Mouse (Mus musculus): Measurements from ENCODE around the gene Gm20388. TPM values are rescaled to one million over a fixed set of nuclear protein-coding genes. Genes with fewer than 3 reads are reported as not detected.

The Gm20388 gene
- total RNA-seq, 2 experiments from 2014 or later = 18.6 TPM; not detected in 1

- intact Hi-C loops (cut with DNase I) = loop anchor here (5.0 kb wide), 2 partner anchors 71 to 141 kb away; no protein-coding TSS in a partner anchor
- no peak for DNase-seq (ENCODE audit: low spot score in 2 of 2)
These were observed 1777.9 kb downstream of the Gm20388 start for GRCm38 (mm10) chr8:121688496-121688895.

GRCm38 (mm10) chr8:121694453-121694852 lies 1783.8 kb downstream of the Gm20388 start:
- no peak for DNase-seq (ENCODE audit: low spot score in 2 of 2)
- intact Hi-C loops (cut with DNase I) = no loop called here

- intact Hi-C loops (cut with DNase I) = no loop called here
- DNase-seq (ENCODE audit: low spot score in 2 of 2) = no peak
These were observed 1785.0 kb downstream of the Gm20388 start for GRCm38 (mm10) chr8:121695585-121696184.

GRCm38 (mm10) chr8:121697735-121698614 lies 1787.3 kb downstream of the Gm20388 start:
- intact Hi-C loops (cut with DNase I) = no loop called here
- DNase-seq (ENCODE audit: low spot score in 2 of 2) = peak in 1 of 2 experiments; percentile 49

- no peak for DNase-seq (ENCODE audit: low spot score in 2 of 2)
- intact Hi-C loops (cut with DNase I) = no loop called here
These were observed 1788.0 kb downstream of the Gm20388 start for GRCm38 (mm10) chr8:121698615-121699101.

GRCm38 (mm10) chr8:121699936-121700335 lies 1789.3 kb downstream of the Gm20388 start:
- DNase-seq (ENCODE audit: low spot score in 2 of 2) = no peak
- intact Hi-C loops (cut with DNase I) = no loop called here

GRCm38 (mm10) chr8:121705174-121705573 lies 1794.5 kb downstream of the Gm20388 start:
- DNase-seq (ENCODE audit: low spot score in 2 of 2) = no peak
- intact Hi-C loops (cut with DNase I) = no loop called here

GRCm38 (mm10) chr8:121706956-121707355 lies 1796.3 kb downstream of the Gm20388 start:
- intact Hi-C loops (cut with DNase I) = no loop called here
- DNase-seq (ENCODE audit: low spot score in 2 of 2) = no peak

- intact Hi-C loops (cut with DNase I) = no loop called here
- no peak for DNase-seq (ENCODE audit: low spot score in 2 of 2)
These were observed 1797.8 kb downstream of the Gm20388 start for GRCm38 (mm10) chr8:121708406-121708805.

GRCm38 (mm10) chr8:121717502-121717901 lies 1806.9 kb downstream of the Gm20388 start:
- no peak for DNase-seq (ENCODE audit: low spot score in 2 of 2)
- intact Hi-C loops (cut with DNase I) = loop anchor here (5.0 kb wide), 2 partner anchors 115 to 205 kb away; no protein-coding TSS in a partner anchor

- intact Hi-C loops (cut with DNase I) = loop anchor here (5.0 kb wide), 2 partner anchors 114 to 204 kb away; no protein-coding TSS in a partner anchor
- peak; percentile 92 to 98 for DNase-seq (ENCODE audit: low spot score in 2 of 2)
These were observed 1807.4 kb downstream of the Gm20388 start for GRCm38 (mm10) chr8:121717982-121718425.

- intact Hi-C loops (cut with DNase I) = loop anchor here (5.0 kb wide), 2 partner anchors 113 to 203 kb away; no protein-coding TSS in a partner anchor
- no peak for DNase-seq (ENCODE audit: low spot score in 2 of 2)
These were observed 1808.3 kb downstream of the Gm20388 start for GRCm38 (mm10) chr8:121718925-121719324.

GRCm38 (mm10) chr8:121721072-121721471 lies 1810.4 kb downstream of the Gm20388 start:
- intact Hi-C loops (cut with DNase I) = no loop called here
- no peak for DNase-seq (ENCODE audit: low spot score in 2 of 2)

GRCm38 (mm10) chr8:121723846-121724245 lies 1813.2 kb downstream of the Gm20388 start:
- DNase-seq (ENCODE audit: low spot score in 2 of 2) = no peak
- intact Hi-C loops (cut with DNase I) = no loop called here

GRCm38 (mm10) chr8:121727164-121727563 lies 1816.5 kb downstream of the Gm20388 start:
- intact Hi-C loops (cut with DNase I) = no loop called here
- no peak for DNase-seq (ENCODE audit: low spot score in 2 of 2)

- intact Hi-C loops (cut with DNase I) = no loop called here
- DNase-seq (ENCODE audit: low spot score in 2 of 2) = no peak
These were observed 1818.7 kb downstream of the Gm20388 start, which contains the start of gene Jph3 for GRCm38 (mm10) chr8:121729323-121729722. Gene Jph3, plus strand, starts transcription at chr8:121729623.

GRCm38 (mm10) chr8:121729754-121730153 lies 1819.1 kb downstream of the Gm20388 start:
- intact Hi-C loops (cut with DNase I) = loop anchor here (2.0 to 5.0 kb wide), 4 partner anchors 43 to 177 kb away; partner anchors contain the start of genes Slc7a5 and Zcchc14
- peak in 1 of 2 experiments; percentile 23 for DNase-seq (ENCODE audit: low spot score in 2 of 2)

- intact Hi-C loops (cut with DNase I) = loop anchor here (2.0 to 5.0 kb wide), 4 partner anchors 42 to 177 kb away; partner anchors contain the start of genes Slc7a5 and Zcchc14
- no peak for DNase-seq (ENCODE audit: low spot score in 2 of 2)
These were observed 1819.5 kb downstream of the Gm20388 start for GRCm38 (mm10) chr8:121730170-121730569.

GRCm38 (mm10) chr8:121730646-121731045 lies 1820.0 kb downstream of the Gm20388 start:
- peak; percentile 27 to 41 for DNase-seq (ENCODE audit: low spot score in 2 of 2)

GRCm38 (mm10) chr8:121731060-121731459 lies 1820.4 kb downstream of the Gm20388 start:
- no peak for DNase-seq (ENCODE audit: low spot score in 2 of 2)
- intact Hi-C loops (cut with DNase I) = loop anchor here (2.0 to 5.0 kb wide), 4 partner anchors 41 to 176 kb away; partner anchors contain the start of genes Slc7a5 and Zcchc14

More at GRCm38 (mm10) chr8:121730646-121731045, 1820.0 kb downstream of the Gm20388 start:
- intact Hi-C loops (cut with DNase I) = loop anchor here (2.0 to 5.0 kb wide), 4 partner anchors 42 to 176 kb away; partner anchors contain the start of genes Slc7a5 and Zcchc14
